Mouse (Mus musculus) large intestine, adult 2 months (tissue): ENCODE measurements around the gene Tead4. TPM values are rescaled to one million over a fixed set of nuclear protein-coding genes. Genes with fewer than 3 reads are reported as not detected.
"Not testable (repeated sequence)": the region's sequence is repeated elsewhere in the genome, so short reads cannot be mapped to it uniquely, and the experiment has no call there.

Experiments
- DNase-seq: peaks from one replicate; pipeline ENCODE4 v3.0.0-alpha.2; 2012; ENCODE audit warnings: low read depth, low spot score
- WGBS: fragments of 180-500 bp; shearing (Covaris S2); methylation state at CpG from one replicate; pipeline ENCODE4 v1.1.7; 2018; 5-methylcytosine and 5-hydroxymethylcytosine counted together
- polyA plus RNA-seq: library from polyadenylated mRNA; depleted of rRNA; stranded (reverse); fragments of >200 nt; gene quantifications from 2 replicates; pipeline ENCODE4 v1.2.3, GENCODE M21; 2012

The Tead4 gene
- polyA plus RNA-seq, 1 experiment: 0.77 TPM

- no peak for DNase-seq
These were observed 46.1 kb downstream of the Tead4 start for GRCm38 (mm10) chr6:128254551-128254950.

GRCm38 (mm10) chr6:128253111-128253510, 47.5 kb downstream of the Tead4 start:
- WGBS: 87% methylated on average over 2 of the region's 2 CpGs
- no peak for DNase-seq

More at GRCm38 (mm10) chr6:128254551-128254950, 46.1 kb downstream of the Tead4 start:
- WGBS: 82% methylated on average over 4 of the region's 4 CpGs

- no peak for DNase-seq
- 86% methylated on average over 5 of the region's 5 CpGs for WGBS
These were observed 50.0 kb downstream of the Tead4 start for GRCm38 (mm10) chr6:128250596-128250995.

DNA sequence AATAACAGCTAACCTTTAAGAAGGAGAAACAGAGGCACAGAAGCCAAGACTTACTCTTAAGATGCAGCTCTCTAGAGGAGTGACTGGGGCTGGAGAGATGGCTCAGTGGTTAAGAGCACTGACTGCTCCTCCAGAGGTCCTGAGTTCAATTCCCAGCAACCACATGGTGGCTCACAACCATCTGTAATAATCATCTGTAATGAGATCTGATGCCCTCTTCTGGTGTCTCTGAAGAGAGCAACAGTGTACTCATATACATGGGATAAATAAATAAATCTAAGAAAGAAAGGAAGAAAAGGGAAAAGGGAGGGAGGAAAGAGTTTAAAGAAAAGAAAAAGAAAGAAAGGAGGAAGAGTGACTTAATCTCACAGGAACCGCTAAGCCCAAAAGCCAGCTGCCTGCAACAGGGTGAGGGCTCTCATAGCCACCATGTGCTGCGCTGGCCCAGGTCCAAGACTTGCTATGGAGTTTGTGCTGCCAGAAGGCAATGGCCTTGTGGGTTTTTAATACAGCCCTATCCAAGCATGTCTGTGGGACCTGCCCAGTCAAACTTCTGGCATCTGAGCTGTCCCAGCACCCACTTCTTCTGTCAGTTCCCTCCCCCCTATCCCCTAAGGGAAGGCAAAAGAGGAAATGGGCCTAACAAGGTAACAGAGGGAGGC, 63.4 kb downstream of the Tead4 start:
- 72% methylated on average over 2 of the region's 2 CpGs for WGBS
- DNase-seq: no peak

DNA sequence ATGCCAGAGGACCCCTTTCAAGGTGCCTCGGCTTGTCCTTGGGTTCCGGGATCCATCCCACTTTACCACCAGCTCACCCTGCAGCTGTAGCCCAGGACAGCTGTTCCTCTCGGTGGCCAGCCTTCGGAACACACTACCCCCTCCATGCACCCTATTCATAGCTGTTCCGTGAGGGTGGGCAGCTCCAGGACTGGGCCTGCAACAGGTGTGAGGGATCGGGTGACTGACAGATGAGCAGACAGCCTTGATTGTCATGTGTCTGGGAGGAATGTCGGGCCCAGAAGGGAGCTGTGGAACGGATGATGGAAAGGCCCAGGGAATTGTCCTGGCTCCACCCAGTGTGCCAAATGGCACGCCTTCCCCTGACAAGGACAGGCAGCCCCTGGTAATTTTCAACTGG, 64.0 kb downstream of the Tead4 start:
- 83% methylated on average over 9 of the region's 9 CpGs for WGBS
- no peak for DNase-seq

DNA sequence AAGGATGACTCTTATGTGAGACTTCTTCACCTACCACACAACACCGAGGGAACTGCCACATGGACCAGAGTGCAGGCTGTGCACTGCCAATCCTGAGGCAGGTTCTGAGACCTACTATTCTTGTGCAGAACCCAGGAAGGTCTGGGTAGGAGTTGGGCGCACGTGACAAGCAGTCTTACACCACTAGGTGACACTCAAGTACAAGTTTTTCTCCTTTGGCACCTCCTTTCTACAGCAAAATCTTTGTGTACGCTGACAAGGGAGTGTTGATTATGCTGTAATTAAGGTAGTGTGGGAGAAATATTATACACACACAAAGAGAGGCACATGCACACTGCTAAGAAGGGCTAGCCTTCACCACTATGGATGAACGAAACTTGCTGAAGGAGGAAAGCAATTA, 66.4 kb downstream of the Tead4 start:
- whole genome bisulfite sequencing: 28% methylated on average over 5 of the region's 5 CpGs
- no peak for DNase-seq

DNA sequence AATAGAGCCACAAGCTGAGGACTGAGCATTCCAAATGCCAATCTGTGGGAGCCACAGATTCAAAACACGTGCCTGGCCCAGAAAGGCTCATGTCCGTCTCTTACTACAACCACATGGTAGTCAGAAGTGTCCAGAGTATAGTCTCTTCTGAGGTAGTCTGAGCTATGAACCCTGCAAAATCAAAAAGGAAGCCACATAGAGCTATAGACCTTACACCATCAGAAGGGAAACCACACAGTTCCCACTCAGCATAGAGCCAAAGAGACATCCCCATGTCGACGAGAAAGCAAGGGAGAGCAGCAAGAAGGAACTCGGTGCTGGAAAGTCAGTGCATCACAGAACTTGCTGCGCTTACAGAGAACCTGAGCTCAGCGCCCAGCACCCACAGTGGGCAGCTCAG, 68.4 kb downstream of the Tead4 start:
- DNase-seq: no peak
- 73% methylated on average over 7 of the region's 7 CpGs for WGBS

DNA sequence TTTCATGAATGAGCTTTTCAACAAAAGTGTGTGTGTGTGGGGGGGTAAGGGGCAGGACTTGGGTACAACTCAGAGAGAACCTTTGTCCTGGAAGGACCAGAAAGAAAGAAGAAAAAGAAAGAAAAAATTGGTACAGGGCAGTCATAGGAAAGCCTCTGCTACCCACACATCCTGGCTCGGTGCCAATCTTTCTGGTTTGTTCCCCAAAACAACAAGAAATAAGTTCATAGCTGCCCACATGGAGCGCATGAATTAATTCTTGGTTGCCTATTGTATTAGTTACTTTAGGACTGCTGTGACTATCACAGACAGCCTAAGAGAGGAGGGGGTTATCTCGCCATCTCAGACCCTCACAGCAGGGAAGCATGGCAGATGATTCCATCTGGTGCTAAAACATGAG, 68.9 kb downstream of the Tead4 start:
- DNase-seq: no peak
- WGBS: 72% methylated on average over 3 of the region's 3 CpGs

DNA sequence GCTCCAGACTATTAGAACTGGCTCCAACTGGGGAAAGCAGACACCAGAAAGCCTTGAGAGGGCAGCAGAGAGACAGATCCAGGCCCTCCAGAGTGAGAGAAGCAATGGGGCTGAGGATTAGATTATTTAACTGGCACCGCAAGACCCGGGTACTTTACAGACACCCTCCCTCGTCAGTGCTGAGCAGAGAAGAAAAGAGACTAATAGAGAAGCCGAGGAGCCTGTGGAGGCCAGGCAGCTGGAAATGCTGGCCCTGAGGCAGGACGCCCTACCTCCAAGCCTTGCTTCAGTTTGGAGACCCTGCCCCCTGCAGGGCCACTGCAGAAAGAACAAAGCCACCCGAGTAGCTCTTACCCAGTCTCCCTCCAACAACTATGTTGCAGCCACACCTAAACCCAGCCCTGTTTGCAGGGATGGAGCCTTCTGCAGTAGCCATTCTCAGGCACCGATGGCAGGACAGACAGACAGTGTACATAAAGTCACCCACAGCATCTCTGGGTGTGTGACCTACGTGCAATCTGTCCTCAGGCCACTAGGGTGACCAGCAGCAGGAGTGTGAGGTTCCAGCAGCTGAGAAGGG, 73.1 kb downstream of the Tead4 start:
- DNase-seq: no peak
- 42% methylated on average over 8 of the region's 8 CpGs for WGBS

DNA sequence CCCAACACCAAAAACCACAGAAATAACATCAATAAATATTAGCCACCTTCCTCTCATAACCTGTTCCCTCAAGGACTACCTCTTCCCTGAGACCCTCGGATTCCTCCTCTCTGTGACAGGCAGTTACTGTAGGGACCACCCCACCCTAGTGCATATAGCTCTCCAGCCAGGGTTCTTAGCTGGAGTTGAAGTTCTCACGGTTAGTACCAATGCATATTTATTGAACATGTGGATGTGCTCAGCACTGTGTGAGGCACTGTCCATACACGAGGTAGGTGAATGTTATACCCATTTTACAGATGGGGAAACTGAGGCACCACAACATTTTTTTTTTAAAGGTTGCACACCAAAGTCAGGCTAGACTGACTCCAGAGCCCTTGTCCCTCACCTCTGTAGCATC, 73.7 kb downstream of the Tead4 start:
- DNase-seq: no peak
- WGBS: 87% methylated on average over 3 of the region's 3 CpGs

GRCm38 (mm10) chr6:128225846-128226176, 74.8 kb downstream of the Tead4 start:
- 22% methylated on average over 1 of the region's 1 CpGs for WGBS
- no peak for DNase-seq

DNA sequence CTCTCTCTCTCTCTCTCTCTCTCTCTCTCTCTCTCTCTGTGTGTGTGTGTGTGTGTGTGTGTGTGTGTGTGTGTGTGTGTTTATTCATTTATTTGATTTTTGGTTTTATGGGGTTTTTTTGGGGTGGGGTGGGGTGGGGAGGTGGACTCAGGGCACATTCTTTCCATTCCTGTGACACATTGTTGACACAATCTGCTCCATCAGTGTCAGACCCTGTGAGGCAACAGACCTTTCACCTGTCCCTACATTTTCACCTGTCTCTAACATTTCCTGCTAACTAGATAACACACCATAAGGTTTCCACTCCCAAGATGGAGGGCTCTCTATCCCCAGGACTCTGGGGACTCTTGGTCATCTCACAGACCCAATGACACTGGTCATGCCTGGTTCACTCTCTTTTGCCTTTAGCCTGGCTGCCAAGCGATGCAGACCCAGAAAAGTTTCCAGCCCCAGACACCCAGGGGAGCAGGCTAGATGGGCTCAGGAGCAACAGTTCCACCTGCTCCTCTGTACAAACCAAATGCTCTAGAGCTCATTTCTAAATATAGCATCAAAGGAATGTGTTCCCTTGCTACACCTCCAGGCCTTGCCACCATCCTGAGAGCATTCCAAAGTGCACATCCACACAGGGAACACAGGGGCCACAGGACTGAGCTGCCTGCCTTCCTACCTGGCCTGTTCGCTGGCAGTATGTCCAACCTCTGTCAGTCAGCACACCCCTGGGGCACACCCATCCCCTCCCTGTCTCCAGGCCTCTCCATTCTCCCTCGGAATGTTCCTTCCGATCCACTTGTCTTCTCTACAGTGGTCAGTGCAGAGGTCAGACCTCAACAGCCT, 75.4 kb downstream of the Tead4 start:
- DNase-seq: no peak

DNA sequence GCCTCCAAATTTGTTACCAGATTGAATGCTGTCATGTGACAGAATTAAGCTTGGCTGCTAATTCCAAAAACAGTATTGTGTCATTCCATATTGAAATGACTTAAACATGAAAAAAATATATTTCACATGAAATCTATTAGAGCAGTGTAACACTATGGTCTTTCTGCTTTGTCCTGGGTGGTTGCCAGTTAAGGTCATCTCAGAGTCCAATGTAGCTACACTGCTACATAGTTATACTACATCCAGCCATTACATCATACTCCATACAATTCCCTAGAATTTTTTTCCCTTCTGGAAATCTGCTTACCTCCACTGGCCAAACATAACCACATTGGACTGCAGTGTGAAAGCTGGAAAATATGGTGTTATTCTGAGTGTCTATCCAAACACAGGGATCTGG, 77.5 kb downstream of the Tead4 start:
- no peak for DNase-seq

More for the DNA sequence above, 75.4 kb downstream of the Tead4 start:
- 31% methylated on average over 4 of the region's 4 CpGs for WGBS

DNA sequence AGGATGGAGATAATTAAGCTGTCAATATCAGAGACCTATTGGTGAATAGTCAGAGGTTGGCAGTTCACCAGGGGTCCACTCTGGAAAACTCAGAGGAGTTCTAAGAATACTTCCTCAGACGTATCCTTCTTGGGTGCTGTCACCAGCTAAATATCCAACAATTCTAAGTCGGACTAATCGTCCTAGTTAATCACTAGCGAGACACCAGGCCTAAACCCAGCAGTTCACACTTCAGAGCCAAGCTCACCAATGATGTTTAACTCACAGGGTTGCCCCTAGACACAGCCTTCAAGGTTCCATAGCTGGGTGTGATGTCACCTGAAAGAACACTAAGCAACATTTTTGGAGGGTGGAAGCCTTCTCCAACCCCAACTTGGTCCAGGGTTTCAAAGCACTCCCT, 85.6 kb downstream of the Tead4 start:
- 94% methylated on average over 4 of the region's 4 CpGs for WGBS
- DNase-seq: not testable (repeated sequence)

- 90% methylated on average over 1 of the region's 1 CpGs for WGBS
- not testable (repeated sequence) for DNase-seq
These were observed 91.4 kb downstream of the Tead4 start for GRCm38 (mm10) chr6:128209199-128209598.

DNA sequence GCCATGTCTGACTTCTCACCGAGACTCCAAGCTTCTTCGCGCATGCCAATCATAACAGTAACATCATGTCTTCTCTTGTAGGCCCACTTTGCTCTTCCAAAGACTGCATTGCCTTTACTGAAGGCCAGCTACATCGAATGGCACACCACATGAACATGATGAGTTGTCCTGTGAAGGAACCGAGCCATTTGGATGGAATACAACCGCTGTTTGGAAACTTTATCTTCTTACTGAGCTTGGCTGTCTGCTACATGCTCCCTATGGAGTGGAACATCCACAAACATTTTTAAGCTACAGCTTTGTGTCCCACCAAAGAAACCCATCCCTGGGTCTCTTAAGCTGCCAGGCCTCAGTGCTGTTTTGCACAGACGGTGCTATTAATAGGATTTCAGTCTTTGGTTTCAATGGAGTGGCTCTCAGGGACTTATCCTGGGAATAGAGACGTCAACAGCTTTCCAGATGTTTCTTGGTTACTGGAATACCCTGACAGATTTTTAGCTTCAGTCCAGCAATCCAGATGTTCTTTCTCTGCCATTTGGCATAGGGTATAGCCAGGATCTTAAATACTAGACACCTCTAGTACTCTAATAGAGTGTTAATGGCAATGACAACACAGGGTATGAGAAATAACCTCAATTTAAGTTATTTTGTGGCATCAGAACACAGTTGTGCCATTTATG, 92.0 kb downstream of the Tead4 start:
- no peak for DNase-seq
- 81% methylated on average over 8 of the region's 8 CpGs for WGBS

GRCm38 (mm10) chr6:128203557-128203956, 97.1 kb downstream of the Tead4 start:
- no peak for DNase-seq
- WGBS: 56% methylated on average over 1 of the region's 1 CpGs

DNA sequence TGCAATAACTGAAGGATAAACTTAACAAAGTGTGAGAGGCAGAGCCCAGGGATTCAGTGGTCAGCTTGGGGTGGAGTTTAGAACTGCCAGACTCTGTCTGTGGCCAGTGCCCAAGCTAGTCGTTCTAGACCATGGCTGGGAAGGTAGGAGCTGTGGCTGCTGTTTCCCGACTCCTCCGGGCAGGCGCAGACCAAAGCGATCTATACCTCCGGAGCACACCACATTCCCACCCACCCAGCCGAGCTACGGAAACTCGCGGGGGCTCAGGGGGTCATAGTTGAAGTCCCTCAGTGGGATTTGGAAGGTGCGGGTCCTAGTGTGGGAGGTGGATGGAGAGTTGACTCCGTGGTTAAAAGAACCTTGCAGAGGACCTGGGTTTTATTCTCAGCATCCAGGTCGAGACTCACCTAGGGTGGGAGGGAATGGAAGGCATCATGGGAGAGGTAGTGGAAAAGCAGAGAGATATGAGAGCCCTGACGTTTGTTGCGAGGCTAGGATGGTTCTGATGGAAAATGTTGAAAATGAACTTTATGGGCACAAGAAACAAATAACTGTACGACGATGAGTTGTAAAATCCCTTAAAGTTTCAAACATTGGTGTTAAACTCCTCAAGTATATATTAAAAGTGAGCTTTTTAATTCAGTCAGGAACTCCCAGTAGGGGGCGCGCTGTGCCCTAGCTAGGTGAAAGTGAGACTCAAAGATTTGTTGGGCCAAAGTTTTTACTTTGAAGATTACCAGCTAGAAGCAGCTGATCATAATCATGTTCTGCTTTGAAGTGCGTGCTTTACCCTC, 99.6 kb downstream of the Tead4 start:
- DNase-seq: no peak
- WGBS: 2% methylated on average over 20 of the region's 20 CpGs

- DNase-seq: peak; percentile 91
- under 1% methylated on average over 54 of the region's 54 CpGs for WGBS
These were observed 100.3 kb downstream of the Tead4 start for GRCm38 (mm10) chr6:128200116-128200846.
